Mouse (Mus musculus): Measurements from ENCODE around the gene Papolb. TPM values are rescaled to one million over a fixed set of nuclear protein-coding genes. Genes with fewer than 3 reads are reported as not detected.

Papolb gene
- polyA plus RNA-seq, 1 experiment from 2014 or later: not detected

DNA sequence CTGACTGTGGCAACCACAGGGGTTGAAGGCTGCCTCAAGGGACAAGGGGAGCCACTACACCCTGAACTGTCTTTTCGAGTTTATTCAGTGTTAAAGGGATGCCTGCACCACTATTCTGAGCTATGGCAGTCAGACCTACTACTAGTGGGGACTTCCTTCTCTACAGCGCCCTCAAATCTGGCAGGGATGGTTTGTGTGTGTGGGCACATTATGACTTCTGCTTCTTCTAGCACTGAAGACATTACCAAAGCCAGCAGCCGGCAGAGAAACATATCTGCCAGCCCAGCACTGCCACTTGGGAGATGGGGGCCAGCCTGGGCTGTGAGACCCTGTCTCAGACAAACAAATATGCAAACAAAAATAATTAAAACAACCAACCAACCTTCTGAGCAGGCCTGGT, 25.7 kb downstream of the Papolb start:
- 84% methylated on average over 3 of the region's 3 CpGs for WGBS

DNA sequence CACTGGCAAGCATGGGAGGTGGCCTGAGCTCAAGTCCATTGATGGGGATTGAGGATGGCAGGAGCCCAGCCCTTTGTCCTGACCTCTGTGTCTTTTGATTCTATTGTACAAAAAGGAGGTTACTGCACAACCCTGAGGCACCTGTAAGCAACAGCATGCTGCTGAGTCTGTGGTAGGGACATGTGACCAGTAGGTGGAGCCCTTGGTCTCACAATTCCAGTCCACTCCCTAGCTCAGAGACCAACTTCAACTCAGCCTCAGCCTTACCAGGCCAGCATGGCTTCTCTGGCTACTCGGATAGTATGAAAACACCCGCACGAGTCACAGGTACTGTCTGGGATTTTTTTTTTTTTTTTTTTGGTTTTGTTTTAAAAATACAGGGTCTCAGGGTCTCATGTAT, 27.5 kb downstream of the Papolb start:
- H3K27ac ChIP-seq (ENCODE audit: low read length): no peak overlapping the region
- H3K4me1 ChIP-seq (ENCODE audit: control insufficient read depth, insufficient read depth, low read length): no peaks in the 10 kb centered on the region
- no peak overlapping the region for H3K4me3 ChIP-seq (replicated peaks; ENCODE audit: low read length)
- no peaks in the 10 kb centered on the region for H3K27me3 ChIP-seq (ENCODE audit: control insufficient read depth, insufficient read depth, low read length)
- 2% methylated on average over 3 of the region's 3 CpGs for WGBS
- no peak overlapping the region for H3K9ac ChIP-seq (ENCODE audit: low read length)
- no peaks in the 10 kb centered on the region for H3K36me3 ChIP-seq (ENCODE audit: control insufficient read depth, insufficient read depth, low read length)
- ATAC-seq (ENCODE audit: insufficient read depth, low FRiP score): peak; percentile 87
- no peaks in the 10 kb centered on the region for H3K9me3 ChIP-seq (replicated peaks; ENCODE audit: control insufficient read depth, low read length)
- no peak overlapping the region for H3K4me2 ChIP-seq (ENCODE audit: low read depth, low read length)

More for the DNA sequence above, 25.7 kb downstream of the Papolb start:
- H3K36me3 ChIP-seq (ENCODE audit: control insufficient read depth, insufficient read depth, low read length): no peaks in the 10 kb centered on the region
- no peak overlapping the region for H3K9ac ChIP-seq (ENCODE audit: low read length)
- peaks cover 3% of the 10 kb centered on the region; the same call in 1 of the 2 replicates for H3K4me1 ChIP-seq (ENCODE audit: control insufficient read depth, insufficient read depth, low read length)
- H3K27ac ChIP-seq (ENCODE audit: low read length): no peak overlapping the region
- H3K9me3 ChIP-seq (replicated peaks; ENCODE audit: control insufficient read depth, low read length): no peaks in the 10 kb centered on the region
- H3K4me2 ChIP-seq (ENCODE audit: low read depth, low read length): no peak overlapping the region
- no peaks in the 10 kb centered on the region for H3K27me3 ChIP-seq (ENCODE audit: control insufficient read depth, insufficient read depth, low read length)
- H3K4me3 ChIP-seq (replicated peaks; ENCODE audit: low read length): no peak overlapping the region
- no peak for ATAC-seq (ENCODE audit: insufficient read depth, low FRiP score)

DNA sequence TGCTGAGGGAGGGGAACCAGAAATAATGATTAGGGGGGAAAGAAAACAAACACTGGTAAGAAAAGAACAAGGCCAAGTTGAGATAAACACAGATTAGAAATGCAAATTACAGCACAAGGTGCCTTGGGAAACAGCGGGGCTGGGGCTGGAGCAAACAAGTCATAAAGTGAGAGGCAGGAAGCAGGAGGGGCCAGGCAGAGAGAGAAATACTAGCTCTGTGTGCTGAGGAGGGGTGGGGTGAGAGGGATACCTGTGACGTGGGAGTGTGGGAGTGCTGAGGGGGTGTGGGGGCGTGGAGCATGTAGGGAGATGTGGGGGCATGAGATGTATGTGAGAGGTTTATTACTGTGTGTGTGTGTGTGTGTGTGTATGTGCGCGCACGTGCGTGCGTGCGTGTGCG, 29.0 kb downstream of the Papolb start:
- Histone ChIP-seq H3K4me1 (ENCODE audit: control insufficient read depth, insufficient read depth, low read length) (no peaks in the 10 kb centered on the region), H3K27ac (ENCODE audit: low read length) (no peak overlapping the region), H3K36me3 (ENCODE audit: control insufficient read depth, insufficient read depth, low read length) (no peaks in the 10 kb centered on the region), H3K27me3 (ENCODE audit: control insufficient read depth, insufficient read depth, low read length) (no peaks in the 10 kb centered on the region), H3K9ac (ENCODE audit: low read length) (no peak overlapping the region), H3K9me3 (replicated peaks; ENCODE audit: control insufficient read depth, low read length) (no peaks in the 10 kb centered on the region), H3K4me3 (replicated peaks; ENCODE audit: low read length) (no peak overlapping the region), H3K4me2 (ENCODE audit: low read depth, low read length) (no peak overlapping the region)
- ATAC-seq (ENCODE audit: insufficient read depth, low FRiP score): peak; percentile 39; the same call in 1 of the 2 replicates
- 63% methylated on average over 10 of the region's 10 CpGs for WGBS

DNA sequence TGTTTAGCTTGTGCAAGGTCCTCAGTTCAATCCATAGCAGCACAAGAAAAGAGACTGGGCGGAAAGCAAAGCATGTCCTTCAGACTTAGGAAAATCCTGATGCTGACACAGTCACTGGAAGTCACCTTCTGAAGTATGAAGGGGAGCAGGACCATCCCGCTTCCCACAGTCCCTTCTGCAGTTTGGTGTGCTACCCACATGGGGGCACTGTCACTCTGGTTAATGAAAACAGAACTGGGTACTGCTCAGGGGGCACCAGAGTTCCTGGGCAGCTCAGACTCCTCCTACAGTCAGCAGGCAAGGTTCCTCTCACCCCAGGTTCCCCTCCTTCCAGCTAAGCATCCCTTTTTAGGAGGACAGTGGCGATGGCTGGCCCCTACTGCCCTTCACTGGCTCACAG, 30.9 kb downstream of the Papolb start:
- no peak overlapping the region for H3K4me2 ChIP-seq (ENCODE audit: low read depth, low read length)
- no peaks in the 10 kb centered on the region for H3K27me3 ChIP-seq (ENCODE audit: control insufficient read depth, insufficient read depth, low read length)
- H3K4me1 ChIP-seq (ENCODE audit: control insufficient read depth, insufficient read depth, low read length): no peaks in the 10 kb centered on the region
- no peak overlapping the region for H3K27ac ChIP-seq (ENCODE audit: low read length)
- no peak for ATAC-seq (ENCODE audit: insufficient read depth, low FRiP score)
- WGBS: 46% methylated on average over 3 of the region's 3 CpGs
- no peaks in the 10 kb centered on the region for H3K9me3 ChIP-seq (replicated peaks; ENCODE audit: control insufficient read depth, low read length)
- H3K4me3 ChIP-seq (replicated peaks; ENCODE audit: low read length): no peak overlapping the region
- H3K9ac ChIP-seq (ENCODE audit: low read length): no peak overlapping the region
- H3K36me3 ChIP-seq (ENCODE audit: control insufficient read depth, insufficient read depth, low read length): no peaks in the 10 kb centered on the region

DNA sequence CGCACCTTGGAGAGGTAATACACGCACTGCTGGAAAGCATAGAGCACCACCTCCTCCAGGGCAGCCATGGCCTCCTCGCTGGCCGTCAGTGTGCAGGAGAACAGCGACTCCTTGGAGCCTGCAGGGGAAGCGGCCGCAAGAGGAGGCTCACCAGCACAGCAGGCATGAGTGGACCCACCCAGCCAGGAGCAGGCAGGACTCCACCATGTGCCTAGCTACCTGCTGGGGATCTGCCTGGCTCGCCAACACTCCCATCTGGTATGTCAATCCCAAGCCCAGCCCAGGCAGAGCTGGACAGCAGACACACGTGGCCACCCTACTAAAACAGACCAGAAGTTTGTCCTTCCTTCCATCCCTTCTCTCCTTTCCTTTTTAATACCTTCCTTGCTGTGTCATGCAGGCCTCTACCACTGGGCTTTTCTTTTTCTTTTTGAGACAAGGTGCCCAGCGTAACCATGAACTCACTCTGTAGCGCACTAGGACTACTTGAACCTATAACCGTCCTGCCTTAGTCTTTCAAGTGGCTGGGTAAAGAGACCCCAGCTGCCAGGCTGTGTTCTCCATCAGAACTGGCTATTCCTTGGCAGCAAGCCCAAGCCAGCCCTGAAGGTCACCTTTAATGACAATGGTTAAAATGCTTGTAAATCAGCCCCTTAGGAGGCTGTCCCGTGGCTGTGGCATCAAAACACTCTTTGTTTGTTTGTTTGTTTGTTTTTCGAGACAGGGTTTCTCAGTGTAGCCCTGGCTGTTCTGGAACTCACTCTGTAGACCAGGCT, 34.4 kb downstream of the Papolb start:
- WGBS: 56% methylated on average over 14 of the region's 14 CpGs
- Histone ChIP-seq H3K27ac (ENCODE audit: low read length) (no peak overlapping the region), H3K36me3 (ENCODE audit: control insufficient read depth, insufficient read depth, low read length) (no peaks in the 10 kb centered on the region), H3K27me3 (ENCODE audit: control insufficient read depth, insufficient read depth, low read length) (no peaks in the 10 kb centered on the region), H3K4me2 (ENCODE audit: low read depth, low read length) (no peak overlapping the region), H3K9me3 (replicated peaks; ENCODE audit: control insufficient read depth, low read length) (no peaks in the 10 kb centered on the region), H3K9ac (ENCODE audit: low read length) (no peak overlapping the region), H3K4me1 (ENCODE audit: control insufficient read depth, insufficient read depth, low read length) (no peaks in the 10 kb centered on the region), H3K4me3 (replicated peaks; ENCODE audit: low read length) (no peak overlapping the region)
- ATAC-seq (ENCODE audit: insufficient read depth, low FRiP score): no peak

DNA sequence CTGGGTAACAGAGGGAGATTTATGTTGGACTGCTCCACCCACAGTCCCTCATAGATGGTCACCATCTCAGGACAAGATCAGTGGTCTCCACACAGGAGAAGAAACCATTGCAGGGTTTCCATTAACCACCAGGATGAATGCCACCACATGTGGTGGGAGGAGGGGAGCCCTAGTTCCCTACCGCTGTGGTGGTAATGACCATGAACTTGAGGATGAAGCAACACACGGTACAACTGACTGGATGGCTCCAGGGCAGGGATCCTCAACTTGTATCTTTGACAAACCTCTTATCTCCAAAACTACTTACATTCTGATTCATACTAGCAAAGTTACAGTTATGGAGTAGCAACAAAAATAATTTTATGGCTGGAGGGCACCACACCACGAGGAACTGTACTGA, 36.6 kb downstream of the Papolb start:
- Histone ChIP-seq H3K4me2 (ENCODE audit: low read depth, low read length) (no peak overlapping the region), H3K27me3 (ENCODE audit: control insufficient read depth, insufficient read depth, low read length) (no peaks in the 10 kb centered on the region), H3K9ac (ENCODE audit: low read length) (no peak overlapping the region), H3K36me3 (ENCODE audit: control insufficient read depth, insufficient read depth, low read length) (no peaks in the 10 kb centered on the region), H3K4me3 (replicated peaks; ENCODE audit: low read length) (no peak overlapping the region), H3K4me1 (ENCODE audit: control insufficient read depth, insufficient read depth, low read length) (no peaks in the 10 kb centered on the region), H3K9me3 (replicated peaks; ENCODE audit: control insufficient read depth, low read length) (no peaks in the 10 kb centered on the region), H3K27ac (ENCODE audit: low read length) (no peak overlapping the region)
- 86% methylated on average over 3 of the region's 3 CpGs for WGBS
- ATAC-seq (ENCODE audit: insufficient read depth, low FRiP score): no peak

DNA sequence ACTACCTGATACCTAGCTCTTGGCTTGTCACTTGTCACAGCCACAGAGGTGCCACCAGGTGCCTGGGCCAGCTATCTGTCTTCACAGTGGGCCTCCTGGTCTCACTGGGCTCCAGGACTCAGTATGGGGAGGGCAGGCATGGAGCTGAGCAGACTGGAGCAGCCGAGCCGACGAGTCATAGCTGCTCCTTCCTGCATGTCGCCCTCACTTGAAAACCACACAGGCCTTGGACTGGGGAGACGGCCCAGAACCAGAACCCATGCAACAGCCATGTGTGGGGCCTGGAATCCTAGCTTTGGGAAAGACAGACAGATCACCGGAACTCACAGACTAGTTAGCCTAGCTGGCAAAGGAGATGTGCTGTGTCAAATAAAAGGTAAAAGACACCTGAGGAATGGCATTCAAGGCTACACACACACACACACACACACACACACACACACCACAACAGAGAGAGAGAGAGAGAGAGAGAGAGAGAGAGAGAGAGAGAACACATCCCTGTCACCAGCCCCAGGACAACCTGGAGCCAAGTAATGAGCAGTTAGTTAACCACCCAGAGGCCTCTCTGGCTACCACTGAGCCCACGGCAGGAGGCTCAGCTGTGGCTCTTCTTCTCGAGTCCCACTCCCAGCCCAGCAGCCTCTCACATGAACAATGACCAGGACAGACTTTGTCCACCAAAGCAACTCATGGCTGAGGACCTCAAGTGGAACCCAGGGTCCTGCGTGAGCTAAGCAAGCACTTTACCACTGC, 39.7 kb downstream of the Papolb start:
- Histone ChIP-seq H3K9ac (ENCODE audit: low read length) (no peak overlapping the region; the same call in 1 of the 2 replicates), H3K4me2 (ENCODE audit: low read depth, low read length) (no peak overlapping the region), H3K36me3 (ENCODE audit: control insufficient read depth, insufficient read depth, low read length) (no peaks in the 10 kb centered on the region), H3K27ac (ENCODE audit: low read length) (no peak overlapping the region), H3K27me3 (ENCODE audit: control insufficient read depth, insufficient read depth, low read length) (no peaks in the 10 kb centered on the region), H3K4me1 (ENCODE audit: control insufficient read depth, insufficient read depth, low read length) (no peaks in the 10 kb centered on the region), H3K9me3 (replicated peaks; ENCODE audit: control insufficient read depth, low read length) (no peaks in the 10 kb centered on the region), H3K4me3 (replicated peaks; ENCODE audit: low read length) (no peak overlapping the region)
- WGBS: 70% methylated on average over 9 of the region's 9 CpGs
- no peak for ATAC-seq (ENCODE audit: insufficient read depth, low FRiP score)

DNA sequence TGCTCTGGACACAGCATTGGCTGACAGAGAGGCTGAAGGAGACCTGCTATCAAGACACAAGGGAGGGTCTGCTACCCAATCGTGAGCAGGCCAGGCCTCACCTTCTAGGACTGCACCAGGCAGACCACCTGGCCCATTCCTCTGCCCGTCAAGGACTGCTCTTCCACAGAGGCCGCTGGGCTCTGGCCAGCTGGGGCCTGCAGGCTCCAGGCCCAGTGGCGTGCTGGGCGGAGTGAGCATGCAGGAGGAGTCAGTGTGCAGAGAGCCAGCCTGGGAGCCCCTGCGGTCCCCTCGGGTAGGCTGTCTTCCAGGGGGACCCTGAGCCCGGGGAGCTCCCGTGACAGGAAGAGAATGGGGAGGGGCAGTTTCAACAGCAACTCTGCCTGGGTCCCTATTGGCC, 43.2 kb downstream of the Papolb start:
- H3K4me3 ChIP-seq (replicated peaks; ENCODE audit: low read length): no peak overlapping the region
- 44% methylated on average over 9 of the region's 9 CpGs for WGBS
- H3K36me3 ChIP-seq (ENCODE audit: control insufficient read depth, insufficient read depth, low read length): no peaks in the 10 kb centered on the region
- no peaks in the 10 kb centered on the region for H3K9me3 ChIP-seq (replicated peaks; ENCODE audit: control insufficient read depth, low read length)
- no peak overlapping the region for H3K27ac ChIP-seq (ENCODE audit: low read length)
- no peak overlapping the region for H3K4me2 ChIP-seq (ENCODE audit: low read depth, low read length)
- no peak overlapping the region for H3K9ac ChIP-seq (ENCODE audit: low read length)
- no peaks in the 10 kb centered on the region for H3K27me3 ChIP-seq (ENCODE audit: control insufficient read depth, insufficient read depth, low read length)
- H3K4me1 ChIP-seq (ENCODE audit: control insufficient read depth, insufficient read depth, low read length): no peaks in the 10 kb centered on the region
- no peak; the same call in 1 of the 2 replicates for ATAC-seq (ENCODE audit: insufficient read depth, low FRiP score)

DNA sequence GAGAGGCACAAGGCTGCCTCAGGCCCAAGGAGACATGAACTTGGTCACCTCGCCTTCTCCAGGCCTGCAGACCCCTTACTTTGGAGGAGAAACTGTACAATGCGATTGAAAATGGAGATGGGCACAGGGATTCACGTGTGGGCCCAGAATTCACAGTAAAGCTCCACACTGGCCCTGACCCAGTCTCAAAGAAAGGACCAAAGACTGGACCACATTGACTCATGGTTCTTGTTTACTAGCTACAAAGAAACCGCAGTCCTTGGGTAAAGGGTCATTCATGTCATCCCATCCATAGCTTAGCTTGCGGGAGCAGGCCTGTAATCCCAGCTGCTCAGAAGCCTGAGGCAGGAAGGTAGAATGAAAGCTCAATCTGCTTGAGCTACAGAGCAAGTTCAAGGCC, 46.3 kb downstream of the Papolb start:
- Histone ChIP-seq H3K27ac (ENCODE audit: low read length) (no peak overlapping the region), H3K4me1 (ENCODE audit: control insufficient read depth, insufficient read depth, low read length) (no peaks in the 10 kb centered on the region; the same call in 1 of the 2 replicates), H3K4me3 (replicated peaks; ENCODE audit: low read length) (no peak overlapping the region), H3K4me2 (ENCODE audit: low read depth, low read length) (no peak overlapping the region), H3K36me3 (ENCODE audit: control insufficient read depth, insufficient read depth, low read length) (no peaks in the 10 kb centered on the region), H3K9me3 (replicated peaks; ENCODE audit: control insufficient read depth, low read length) (no peaks in the 10 kb centered on the region), H3K9ac (ENCODE audit: low read length) (no peak overlapping the region), H3K27me3 (ENCODE audit: control insufficient read depth, insufficient read depth, low read length) (no peaks in the 10 kb centered on the region)
- ATAC-seq (ENCODE audit: insufficient read depth, low FRiP score): no peak
- WGBS: 91% methylated on average over 5 of the region's 5 CpGs
